Comparison of ENCODE assay signal across 18 mouse cellular contexts in genomic region chr13:111992075-111992847, GRCm38 (mm10).
"Had no signal": no experiment of that assay in that cellular context is flagged by ENCODE, and none has a peak within 500 bp of the region (broad histone marks: within the 10 kb centered on the region; RNA-seq: fewer than 3 reads in every experiment).

No protein-coding gene starts in this region.

- H3K4me3 ChIP-seq: left cerebral cortex, adult 2 months; liver, embryonic 13.5 days; megakaryocyte, embryonic 14.5 days; midbrain, embryonic 10.5 days; midbrain, embryonic 13.5 days; myocyte; neural tube, embryonic 13.5 days had no signal

- H3K27ac ChIP-seq: left cerebral cortex, adult 2 months; liver, embryonic 13.5 days; macrophage; midbrain, embryonic 10.5 days; midbrain, embryonic 13.5 days; neural tube, embryonic 13.5 days had no signal

- H3K4me1 ChIP-seq: megakaryocyte, embryonic 14.5 days had no signal

- H3K9ac ChIP-seq: liver, embryonic 13.5 days; lung, embryonic 14.5 days; midbrain, embryonic 13.5 days; neural tube, embryonic 13.5 days had no signal

- H3K27me3 ChIP-seq: midbrain, embryonic 13.5 days; neural tube, embryonic 13.5 days had no signal

- H3K9me3 ChIP-seq: liver, embryonic 13.5 days; midbrain, embryonic 10.5 days; midbrain, embryonic 13.5 days; neural tube, embryonic 13.5 days had no signal

- H3K4me2 ChIP-seq: liver, embryonic 13.5 days; lung, embryonic 14.5 days; midbrain, embryonic 13.5 days; neural tube, embryonic 13.5 days had no signal

- H3K36me3 ChIP-seq: liver, embryonic 13.5 days; midbrain, embryonic 10.5 days; midbrain, embryonic 13.5 days; neural tube, embryonic 13.5 days had no signal

- DNase-seq: kidney, adult 8-10 months; kidney, postnatal 10 days; kidney, postnatal 36 days; layer of hippocampus, postnatal 36 days; liver, embryonic 13.5 days; lung, embryonic 14.5 days; thymus, adult 2 months; thymus, postnatal 14 days; thymus, postnatal 4 days had no signal

- ATAC-seq: lung, postnatal 0 days; midbrain, embryonic 13.5 days; midbrain, embryonic 16.5 days had no signal
